Mouse (Mus musculus) testis, adult 2 months (tissue): ENCODE results near the gene Sfxn4. TPM values are rescaled to one million over a fixed set of nuclear protein-coding genes. Genes with fewer than 3 reads are reported as not detected.
"Not testable (repeated sequence)": the region's sequence is repeated elsewhere in the genome, so short reads cannot be mapped to it uniquely, and the experiment has no call there.

ENCODE experiments used
- H3K27ac ChIP-seq: fragments of 200-500 bp; 2 replicates; pipeline ENCODE4 v1.5.1; 2012; ENCODE audit warnings: low read depth, low read length; ENCODE audit not compliant: control insufficient read depth, insufficient read depth
- H3K27me3 ChIP-seq: fragments of 200-500 bp; 2 replicates; pipeline ENCODE4 v1.6.1; 2012; ENCODE audit warnings: mild to moderate bottlenecking, low read length, moderate library complexity; ENCODE audit not compliant: control insufficient read depth, insufficient read depth
- H3K36me3 ChIP-seq: fragments of 200-500 bp; 2 replicates; pipeline ENCODE4 v1.6.1; 2012; ENCODE audit warnings: mild to moderate bottlenecking, low read length; ENCODE audit not compliant: control insufficient read depth, insufficient read depth
- H3K4me1 ChIP-seq: fragments of 200-500 bp; 2 replicates; pipeline ENCODE4 v1.6.1; 2012; ENCODE audit warnings: low read length; ENCODE audit not compliant: control insufficient read depth, insufficient read depth
- H3K4me3 ChIP-seq: fragments of 200-500 bp; 2 replicates; pipeline ENCODE4 v1.5.1; 2012; ENCODE audit warnings: low read depth, mild to moderate bottlenecking, low read length, moderate library complexity, mixed read lengths; ENCODE audit not compliant: control insufficient read depth
- CTCF ChIP-seq: fragments of 200-500 bp; IDR thresholded peaks from 2 replicates; pipeline ENCODE4 v1.5.1; 2012; ENCODE audit warnings: low read depth, mild to moderate bottlenecking, inconsistent platforms, low read length, moderate library complexity; ENCODE audit not compliant: control insufficient read depth, insufficient read depth, insufficient replicate concordance
- POLR2A ChIP-seq: fragments of 200-500 bp; IDR thresholded peaks from 2 replicates; pipeline ENCODE4 v1.6.1; 2012; ENCODE audit warnings: low read depth, mild to moderate bottlenecking, inconsistent platforms, low read length, moderate library complexity; ENCODE audit not compliant: control insufficient read depth
- polyA plus RNA-seq: library from polyadenylated mRNA; depleted of rRNA; stranded (reverse); fragments of >200 nt; gene quantifications from 2 replicates; pipeline ENCODE4 v1.2.3, GENCODE M21; 2012

Gene Sfxn4
- polyA plus RNA-seq, 1 experiment: 1.1 TPM

GRCm38 (mm10) chr19:60873501-60873900 is 12.2 kb upstream of the Sfxn4 start:
- no peaks in the 10 kb centered on the region for H3K27me3 ChIP-seq
- no peak for TF ChIP-seq CTCF
- no peak for TF ChIP-seq POLR2A
- H3K36me3 ChIP-seq: no peaks in the 10 kb centered on the region
- peaks cover 4% of the 10 kb centered on the region for H3K4me1 ChIP-seq
- H3K27ac ChIP-seq: peak overlapping the region; percentile 89
- peak overlapping the region; percentile 97 for H3K4me3 ChIP-seq

- Histone ChIP-seq H3K36me3 (no peaks in the 10 kb centered on the region), H3K4me3 (no peak overlapping the region), H3K27me3 (no peaks in the 10 kb centered on the region), H3K4me1 (peaks cover 4% of the 10 kb centered on the region), H3K27ac (no peak overlapping the region)
- TF ChIP-seq POLR2A: no peak
- no peak for TF ChIP-seq CTCF
These were observed 11.0 kb upstream of the Sfxn4 start for GRCm38 (mm10) chr19:60872272-60872671.

GRCm38 (mm10) chr19:60871366-60871765 is 10.1 kb upstream of the Sfxn4 start:
- Histone ChIP-seq H3K27ac (no peak overlapping the region), H3K36me3 (no peaks in the 10 kb centered on the region), H3K4me3 (no peak overlapping the region), H3K27me3 (no peaks in the 10 kb centered on the region), H3K4me1 (peaks cover 4% of the 10 kb centered on the region)
- no peak for TF ChIP-seq POLR2A
- no peak for TF ChIP-seq CTCF

GRCm38 (mm10) chr19:60870489-60870888 is 9.2 kb upstream of the Sfxn4 start:
- Histone ChIP-seq H3K4me3 (no peak overlapping the region), H3K27ac (no peak overlapping the region), H3K36me3 (no peaks in the 10 kb centered on the region), H3K4me1 (peaks cover 4% of the 10 kb centered on the region), H3K27me3 (no peaks in the 10 kb centered on the region)
- TF ChIP-seq CTCF (no peak), POLR2A (no peak)

GRCm38 (mm10) chr19:60866169-60866568 is 4.9 kb upstream of the Sfxn4 start:
- not testable (repeated sequence) for H3K27me3 ChIP-seq, H3K4me3 ChIP-seq, H3K27ac ChIP-seq, H3K4me1 ChIP-seq, H3K36me3 ChIP-seq

- Histone ChIP-seq H3K4me3 (no peak overlapping the region), H3K4me1 (no peaks in the 10 kb centered on the region), H3K27ac (no peak overlapping the region), H3K36me3 (no peaks in the 10 kb centered on the region), H3K27me3 (no peaks in the 10 kb centered on the region)
- no peak for TF ChIP-seq POLR2A
- TF ChIP-seq CTCF: no peak
These were observed 15.5 kb downstream of the Sfxn4 start for GRCm38 (mm10) chr19:60845731-60846130.

GRCm38 (mm10) chr19:60843324-60843723 is 18.0 kb downstream of the Sfxn4 start:
- H3K27me3 ChIP-seq: no peaks in the 10 kb centered on the region
- no peaks in the 10 kb centered on the region for H3K36me3 ChIP-seq
- no peaks in the 10 kb centered on the region for H3K4me1 ChIP-seq
- TF ChIP-seq CTCF (no peak), POLR2A (no peak)
- no peak overlapping the region for H3K4me3 ChIP-seq
- H3K27ac ChIP-seq: no peak overlapping the region

GRCm38 (mm10) chr19:60837747-60838146 is 23.5 kb downstream of the Sfxn4 start:
- Histone ChIP-seq H3K27ac (no peak overlapping the region), H3K27me3 (no peaks in the 10 kb centered on the region), H3K4me3 (no peak overlapping the region), H3K4me1 (no peaks in the 10 kb centered on the region), H3K36me3 (no peaks in the 10 kb centered on the region)
- TF ChIP-seq POLR2A: no peak
- TF ChIP-seq CTCF: peak; percentile 55; the same call in 1 of the 2 replicates
